9 mouse cellular contexts compared by ENCODE assay signal in genomic region chr14:72187329-72187984, GRCm38 (mm10).
DNase-seq lines count a peak whose midpoint lies in the region; ATAC-seq lines count a peak whose summit lies in the region.
"Had no signal": no experiment of that assay in that cellular context is flagged by ENCODE, and none has a peak within 500 bp of the region (broad histone marks: within the 10 kb centered on the region; RNA-seq: fewer than 3 reads in every experiment).

No protein-coding gene starts in this region.

- H3K9me3 ChIP-seq in hindbrain, embryonic 11.5 days (ENCODE audit: control insufficient read depth, low read length) = no peaks in the 10 kb centered on the region
- no peaks in the 10 kb centered on the region for H3K9me3 ChIP-seq in neural tube, embryonic 14.5 days (ENCODE audit: control insufficient read depth, low read length)
- H3K9me3 ChIP-seq: liver, embryonic 13.5 days had no signal

- no peak overlapping the region for H3K27ac ChIP-seq in hindbrain, embryonic 11.5 days (ENCODE audit: low read depth, low read length)
- H3K27ac ChIP-seq in neural tube, embryonic 14.5 days (ENCODE audit: low read depth, low read length) = no peak overlapping the region
- H3K27ac ChIP-seq: liver, embryonic 13.5 days had no signal

- peak; percentile 6 for DNase-seq in ovary, postnatal 14 days (ENCODE audit: low spot score)
- DNase-seq in ovary, postnatal 36 days (ENCODE audit: low spot score) = no peak
- DNase-seq in cerebellum, postnatal 4 days (ENCODE audit: low spot score in 2 of 2) = peak; percentile 46 to 61
- peak; percentile 59 for DNase-seq in hindbrain, embryonic 11.5 days (ENCODE audit: low spot score)
- DNase-seq in left cerebral cortex, adult 18-20 months (ENCODE audit: low spot score in 2 of 2) = peak; percentile 41 to 54
- no peak for DNase-seq in spleen, postnatal 4 days (ENCODE audit: low spot score in 2 of 2)
- DNase-seq: liver, embryonic 13.5 days had no signal

- no peak overlapping the region for H3K4me3 ChIP-seq in hindbrain, embryonic 11.5 days (ENCODE audit: low read depth, low read length)
- no peak overlapping the region for H3K4me3 ChIP-seq in neural tube, embryonic 14.5 days (ENCODE audit: low read depth, low read length)
- H3K4me3 ChIP-seq: liver, embryonic 13.5 days had no signal

- H3K36me3 ChIP-seq in hindbrain, embryonic 11.5 days (ENCODE audit: control insufficient read depth, insufficient read depth, low read length) = no peaks in the 10 kb centered on the region
- no peaks in the 10 kb centered on the region for H3K36me3 ChIP-seq in neural tube, embryonic 14.5 days (ENCODE audit: control insufficient read depth, insufficient read depth, low read length)
- H3K36me3 ChIP-seq: liver, embryonic 13.5 days had no signal

- H3K4me2 ChIP-seq in hindbrain, embryonic 11.5 days (replicated peaks; ENCODE audit: low read depth, low read length) = no peak overlapping the region
- no peak overlapping the region for H3K4me2 ChIP-seq in neural tube, embryonic 14.5 days (ENCODE audit: low read depth, low read length)
- H3K4me2 ChIP-seq: liver, embryonic 13.5 days had no signal

- no peaks in the 10 kb centered on the region for H3K27me3 ChIP-seq in hindbrain, embryonic 11.5 days (ENCODE audit: control insufficient read depth, insufficient read depth, low read length)
- H3K27me3 ChIP-seq in neural tube, embryonic 14.5 days (ENCODE audit: control insufficient read depth, insufficient read depth, low read length) = no peaks in the 10 kb centered on the region
- H3K27me3 ChIP-seq: liver, embryonic 13.5 days had no signal

- ATAC-seq in hindbrain, embryonic 11.5 days (ENCODE audit: low FRiP score) = no peak
- ATAC-seq in neural tube, embryonic 14.5 days (ENCODE audit: low read depth) = peak; percentile 85
- ATAC-seq in megakaryocyte-erythroid progenitor cell, adult 5-6 weeks (replicated peaks; ENCODE audit: low FRiP score, low TSS enrichment, poor library complexity, severe bottlenecking) = no peak

- no peaks in the 10 kb centered on the region for H3K4me1 ChIP-seq in hindbrain, embryonic 11.5 days (replicated peaks; ENCODE audit: control insufficient read depth, insufficient read depth, low read length)
- H3K4me1 ChIP-seq in neural tube, embryonic 14.5 days (ENCODE audit: control insufficient read depth, insufficient read depth, low read length) = no peaks in the 10 kb centered on the region
- H3K4me1 ChIP-seq: liver, embryonic 13.5 days had no signal

- 44% methylated on average over 5 of the region's 5 CpGs for WGBS in hindbrain, embryonic 11.5 days
- WGBS in neural tube, embryonic 14.5 days = 20% methylated on average over 5 of the region's 5 CpGs

- H3K9ac ChIP-seq in hindbrain, embryonic 11.5 days (ENCODE audit: low read depth, low read length) = no peak overlapping the region
- H3K9ac ChIP-seq in neural tube, embryonic 14.5 days (replicated peaks; ENCODE audit: low read depth, low read length) = no peak overlapping the region
- H3K9ac ChIP-seq: liver, embryonic 13.5 days had no signal

Comparison
In these comparisons a context has a peak if more than half of its experiments do, and no peak if none do; other contexts are left out.
1. DNase-seq: peak in ovary, postnatal 14 days (single experiment), cerebellum, postnatal 4 days (2 of 2), hindbrain, embryonic 11.5 days (single experiment) and left cerebral cortex, adult 18-20 months (2 of 2); none in ovary, postnatal 36 days (single experiment) and spleen, postnatal 4 days (0 of 2).